Mouse (Mus musculus): ENCODE data around the gene Xylt2. TPM values are rescaled to one million over a fixed set of nuclear protein-coding genes. Genes with fewer than 3 reads are reported as not detected.
A peak's percentile ranks its signal among the peaks of the same experiment; 100 is the strongest.

Gene Xylt2
- 20.3 and 22.4 TPM in 2 replicates for polyA plus RNA-seq (2015; fragmentation: Nextera tagmentation; extraction: Ambion mirVana)

- ATAC-seq (replicated peaks; ENCODE audit: low FRiP score) = peak; percentile 94
- WGBS = under 1% methylated on average over 79 of the region's 82 CpGs
- H3K36me3 ChIP-seq = no peaks in the 10 kb centered on the region
- H3K27ac ChIP-seq = peak within 1 kb of the TSS; percentile 91
- H3K4me2 ChIP-seq = peak within 1 kb of the TSS; percentile 73
- no peaks in the 10 kb centered on the region for H3K27me3 ChIP-seq
- peak within 1 kb of the TSS; percentile 85 for H3K4me3 ChIP-seq (replicated peaks)
- peak within 1 kb of the TSS; percentile 90 for H3K9ac ChIP-seq
- H3K4me1 ChIP-seq = peaks cover 33% of the 10 kb centered on the region
- H3K9me3 ChIP-seq (replicated peaks) = no peaks in the 10 kb centered on the region
Observed at GRCm38 (mm10) chr11:94676754-94677606, at the start of gene Xylt2. Xylt2 (minus strand) TSS chr11:94677515.

- Histone ChIP-seq H3K9ac (no peak overlapping the region), H3K4me3 (replicated peaks) (no peak overlapping the region), H3K36me3 (no peaks in the 10 kb centered on the region), H3K4me2 (no peak overlapping the region), H3K9me3 (replicated peaks) (no peaks in the 10 kb centered on the region), H3K27me3 (no peaks in the 10 kb centered on the region), H3K4me1 (peaks cover 20% of the 10 kb centered on the region), H3K27ac (no peak overlapping the region)
- 90% methylated on average over 2 of the region's 2 CpGs for WGBS
- ATAC-seq (replicated peaks; ENCODE audit: low FRiP score) = no peak
Observed at GRCm38 (mm10) chr11:94719216-94719615, 41.9 kb upstream of the Xylt2 start.

- H3K36me3 ChIP-seq = no peaks in the 10 kb centered on the region
- ATAC-seq (replicated peaks; ENCODE audit: low FRiP score) = no peak
- WGBS = 88% methylated on average over 7 of the region's 7 CpGs
Observed at GRCm38 (mm10) chr11:94718113-94718909, 41.0 kb upstream of the Xylt2 start.

GRCm38 (mm10) chr11:94717239-94717638 is 39.9 kb upstream of the Xylt2 start:
- WGBS = 34% methylated on average over 11 of the region's 11 CpGs
- Histone ChIP-seq H3K4me1 (peaks cover 23% of the 10 kb centered on the region), H3K4me3 (replicated peaks) (no peak overlapping the region; the same call in 1 of the 2 replicates), H3K4me2 (peak overlapping the region; percentile 31), H3K27ac (peak overlapping the region; percentile 41; the same call in 1 of the 2 replicates), H3K27me3 (no peaks in the 10 kb centered on the region), H3K9ac (no peak overlapping the region), H3K9me3 (replicated peaks) (no peaks in the 10 kb centered on the region), H3K36me3 (no peaks in the 10 kb centered on the region)
- no peak; the same call in 1 of the 2 replicates for ATAC-seq (replicated peaks; ENCODE audit: low FRiP score)

More at GRCm38 (mm10) chr11:94718113-94718909, 41.0 kb upstream of the Xylt2 start:
- no peaks in the 10 kb centered on the region for H3K27me3 ChIP-seq
- H3K4me3 ChIP-seq (replicated peaks) = no peak overlapping the region
- H3K9me3 ChIP-seq (replicated peaks) = no peaks in the 10 kb centered on the region
- H3K4me1 ChIP-seq = peaks cover 23% of the 10 kb centered on the region
- no peak overlapping the region for H3K27ac ChIP-seq
- H3K9ac ChIP-seq = no peak overlapping the region
- H3K4me2 ChIP-seq = no peak overlapping the region

GRCm38 (mm10) chr11:94716754-94717153 is 39.4 kb upstream of the Xylt2 start:
- Histone ChIP-seq H3K4me2 (peak overlapping the region; percentile 31), H3K9ac (no peak overlapping the region), H3K4me1 (peaks cover 21% of the 10 kb centered on the region), H3K9me3 (replicated peaks) (no peaks in the 10 kb centered on the region), H3K27ac (no peak overlapping the region), H3K4me3 (replicated peaks) (no peak overlapping the region), H3K27me3 (no peaks in the 10 kb centered on the region), H3K36me3 (no peaks in the 10 kb centered on the region)
- 6% methylated on average over 9 of the region's 9 CpGs for WGBS
- peak; percentile 50; the same call in 1 of the 2 replicates for ATAC-seq (replicated peaks; ENCODE audit: low FRiP score)

GRCm38 (mm10) chr11:94715622-94716021 is 38.3 kb upstream of the Xylt2 start:
- Histone ChIP-seq H3K27ac (no peak overlapping the region), H3K4me2 (no peak overlapping the region), H3K9me3 (replicated peaks) (no peaks in the 10 kb centered on the region), H3K4me1 (peaks cover 19% of the 10 kb centered on the region), H3K9ac (no peak overlapping the region), H3K27me3 (no peaks in the 10 kb centered on the region), H3K36me3 (no peaks in the 10 kb centered on the region), H3K4me3 (replicated peaks) (no peak overlapping the region)
- WGBS = 84% methylated on average over 5 of the region's 5 CpGs
- no peak for ATAC-seq (replicated peaks; ENCODE audit: low FRiP score)

- Histone ChIP-seq H3K27me3 (no peaks in the 10 kb centered on the region), H3K4me2 (no peak overlapping the region), H3K27ac (peak overlapping the region; percentile 27; the same call in 1 of the 2 replicates), H3K36me3 (no peaks in the 10 kb centered on the region), H3K4me1 (peaks cover 19% of the 10 kb centered on the region), H3K4me3 (replicated peaks) (no peak overlapping the region), H3K9me3 (replicated peaks) (no peaks in the 10 kb centered on the region), H3K9ac (no peak overlapping the region)
- 41% methylated on average over 11 of the region's 11 CpGs for WGBS
- ATAC-seq (replicated peaks; ENCODE audit: low FRiP score) = no peak
Observed at GRCm38 (mm10) chr11:94713246-94713860, 36.0 kb upstream of the Xylt2 start.

- 69% methylated on average over 5 of the region's 5 CpGs for WGBS
- ATAC-seq (replicated peaks; ENCODE audit: low FRiP score) = 0 out of 2 replicates have a peak, but pooled peaks have one; percentile 22
- no peak within 1 kb of the TSS for H3K4me2 ChIP-seq
Observed at GRCm38 (mm10) chr11:94704472-94704871, 27.2 kb upstream of the Xylt2 start, which contains the start of gene Gm11541. Gm11541 (minus strand) TSS chr11:94704499.

GRCm38 (mm10) chr11:94704020-94704419 is 26.7 kb upstream of the Xylt2 start:
- ATAC-seq (replicated peaks; ENCODE audit: low FRiP score) = no peak
- no peak overlapping the region for H3K4me2 ChIP-seq
- 56% methylated on average over 7 of the region's 7 CpGs for WGBS

More at GRCm38 (mm10) chr11:94704472-94704871, 27.2 kb upstream of the Xylt2 start, which contains the start of gene Gm11541:
- Histone ChIP-seq H3K27ac (peak within 1 kb of the TSS; percentile 48; the same call in 1 of the 2 replicates), H3K9me3 (replicated peaks) (no peaks in the 10 kb centered on the region), H3K4me1 (peaks cover 19% of the 10 kb centered on the region), H3K9ac (no peak within 1 kb of the TSS), H3K27me3 (0 out of 2 replicates have a peak, but pooled peaks cover 4% of the 10 kb centered on the region), H3K4me3 (replicated peaks) (no peak within 1 kb of the TSS), H3K36me3 (no peaks in the 10 kb centered on the region)

GRCm38 (mm10) chr11:94702216-94702610 is 24.9 kb upstream of the Xylt2 start:
- ATAC-seq (replicated peaks; ENCODE audit: low FRiP score) = no peak
- Histone ChIP-seq H3K36me3 (no peaks in the 10 kb centered on the region), H3K4me1 (peaks cover 19% of the 10 kb centered on the region), H3K9ac (no peak overlapping the region), H3K9me3 (replicated peaks) (no peaks in the 10 kb centered on the region), H3K4me2 (peak overlapping the region; percentile 43), H3K27ac (no peak overlapping the region), H3K27me3 (0 out of 2 replicates have a peak, but pooled peaks cover 4% of the 10 kb centered on the region), H3K4me3 (replicated peaks) (no peak overlapping the region)
- WGBS = 49% methylated on average over 3 of the region's 3 CpGs

More at GRCm38 (mm10) chr11:94704020-94704419, 26.7 kb upstream of the Xylt2 start:
- H3K9me3 ChIP-seq (replicated peaks) = no peaks in the 10 kb centered on the region
- H3K27me3 ChIP-seq = 0 out of 2 replicates have a peak, but pooled peaks cover 4% of the 10 kb centered on the region
- H3K9ac ChIP-seq = no peak overlapping the region
- no peak overlapping the region for H3K4me3 ChIP-seq (replicated peaks)
- peaks cover 19% of the 10 kb centered on the region for H3K4me1 ChIP-seq
- H3K27ac ChIP-seq = peak overlapping the region; percentile 48; the same call in 1 of the 2 replicates
- H3K36me3 ChIP-seq = no peaks in the 10 kb centered on the region
